Mouse (Mus musculus): ENCODE results near the gene Ajm1. TPM values are rescaled to one million over a fixed set of nuclear protein-coding genes. Genes with fewer than 3 reads are reported as not detected.

Gene Ajm1
- 0.14 and 0.27 TPM in 2 replicates for polyA plus RNA-seq (2015; fragmentation: Nextera tagmentation; extraction: Ambion mirVana)

- Histone ChIP-seq H3K9ac (peak within 1 kb of the TSS; percentile 73), H3K4me2 (peak within 1 kb of the TSS; percentile 78), H3K9me3 (no peaks in the 10 kb centered on the region), H3K27me3 (replicated peaks) (peaks cover 50% of the 10 kb centered on the region), H3K4me1 (peaks cover 59% of the 10 kb centered on the region), H3K4me3 (peak within 1 kb of the TSS; percentile 50), H3K27ac (replicated peaks) (no peak within 1 kb of the TSS), H3K36me3 (peaks cover 37% of the 10 kb centered on the region)
- ATAC-seq (ENCODE audit: extremely low read depth, insufficient number of reproducible peaks, low FRiP score, low TSS enrichment): 0 out of 2 replicates have a peak, but pooled peaks have one; percentile 35
- 6% methylated on average over 19 of the region's 19 CpGs for WGBS
Measured at GRCm38 (mm10) chr2:25581294-25581864, at the start of gene Ajm1. Gene Ajm1, minus strand, starts transcription at chr2:25581757.

GRCm38 (mm10) chr2:25628738-25629137 is 47.2 kb upstream of the Ajm1 start:
- no peak overlapping the region for H3K27ac ChIP-seq (replicated peaks)
- H3K9me3 ChIP-seq: no peaks in the 10 kb centered on the region
- 48% methylated on average over 4 of the region's 4 CpGs for WGBS
- H3K27me3 ChIP-seq (replicated peaks): peaks cover 9% of the 10 kb centered on the region; the same call in 1 of the 2 replicates
- no peak overlapping the region for H3K4me3 ChIP-seq
- no peak overlapping the region for H3K9ac ChIP-seq
- H3K4me2 ChIP-seq: no peak overlapping the region
- ATAC-seq (ENCODE audit: extremely low read depth, insufficient number of reproducible peaks, low FRiP score, low TSS enrichment): no peak
- no peaks in the 10 kb centered on the region for H3K36me3 ChIP-seq
- H3K4me1 ChIP-seq: no peaks in the 10 kb centered on the region

GRCm38 (mm10) chr2:25627811-25628210 is 46.3 kb upstream of the Ajm1 start, which contains the start of gene Fcna:
Gene Fcna, minus strand, starts transcription at chr2:25628030.
- no peak for ATAC-seq (ENCODE audit: extremely low read depth, insufficient number of reproducible peaks, low FRiP score, low TSS enrichment)
- 70% methylated on average over 6 of the region's 6 CpGs for WGBS
- H3K4me2 ChIP-seq: no peak within 1 kb of the TSS
- H3K36me3 ChIP-seq: no peaks in the 10 kb centered on the region
- H3K9ac ChIP-seq: no peak within 1 kb of the TSS
- H3K27me3 ChIP-seq (replicated peaks): peaks cover 9% of the 10 kb centered on the region; the same call in 1 of the 2 replicates
- H3K27ac ChIP-seq (replicated peaks): no peak within 1 kb of the TSS
- H3K4me3 ChIP-seq: no peak within 1 kb of the TSS
- no peaks in the 10 kb centered on the region for H3K9me3 ChIP-seq
- H3K4me1 ChIP-seq: no peaks in the 10 kb centered on the region

DNA sequence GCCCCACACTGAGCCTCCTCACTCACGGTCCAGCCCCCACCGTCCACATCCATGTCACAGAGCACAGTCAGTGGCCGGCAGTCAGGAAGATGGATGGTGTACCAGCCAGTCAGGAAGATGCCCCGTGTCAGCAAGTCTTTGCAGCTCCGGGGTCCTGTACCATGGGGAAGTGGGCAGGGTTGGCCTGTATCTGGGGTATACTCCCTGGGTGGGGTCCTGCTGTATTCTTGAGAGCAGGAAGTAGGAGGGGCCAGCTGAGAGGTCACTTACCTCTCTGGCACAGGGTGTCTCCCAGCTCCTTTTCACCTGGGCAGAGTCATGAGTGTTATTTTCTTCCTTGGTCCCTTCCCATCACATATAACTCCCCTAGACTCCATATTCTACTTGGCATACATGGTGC is 44.4 kb upstream of the Ajm1 start:
- H3K27ac ChIP-seq (replicated peaks): no peak overlapping the region
- 0 out of 2 replicates have a peak, but pooled peaks cover 6% of the 10 kb centered on the region for H3K27me3 ChIP-seq (replicated peaks)
- WGBS: 61% methylated on average over 5 of the region's 5 CpGs
- H3K4me1 ChIP-seq: peaks cover 13% of the 10 kb centered on the region
- no peak overlapping the region for H3K4me2 ChIP-seq
- no peaks in the 10 kb centered on the region for H3K36me3 ChIP-seq
- no peak overlapping the region for H3K4me3 ChIP-seq
- H3K9me3 ChIP-seq: no peaks in the 10 kb centered on the region
- H3K9ac ChIP-seq: no peak overlapping the region
- no peak for ATAC-seq (ENCODE audit: extremely low read depth, insufficient number of reproducible peaks, low FRiP score, low TSS enrichment)

- Histone ChIP-seq H3K9ac (peak within 1 kb of the TSS; percentile 71), H3K9me3 (no peaks in the 10 kb centered on the region), H3K27me3 (replicated peaks) (peaks cover 39% of the 10 kb centered on the region), H3K4me1 (peaks cover 14% of the 10 kb centered on the region), H3K4me3 (peak within 1 kb of the TSS; percentile 54), H3K36me3 (no peaks in the 10 kb centered on the region), H3K27ac (replicated peaks) (peak within 1 kb of the TSS; percentile 31; the same call in 1 of the 2 replicates), H3K4me2 (peak within 1 kb of the TSS; percentile 75)
- ATAC-seq (ENCODE audit: extremely low read depth, insufficient number of reproducible peaks, low FRiP score, low TSS enrichment): peak; percentile 82
- 7% methylated on average over 34 of the region's 34 CpGs for WGBS
Measured at GRCm38 (mm10) chr2:25621229-25622200, 40.0 kb upstream of the Ajm1 start, which contains the start of gene Tmem141. Gene Tmem141, minus strand, starts transcription at chr2:25622005.

DNA sequence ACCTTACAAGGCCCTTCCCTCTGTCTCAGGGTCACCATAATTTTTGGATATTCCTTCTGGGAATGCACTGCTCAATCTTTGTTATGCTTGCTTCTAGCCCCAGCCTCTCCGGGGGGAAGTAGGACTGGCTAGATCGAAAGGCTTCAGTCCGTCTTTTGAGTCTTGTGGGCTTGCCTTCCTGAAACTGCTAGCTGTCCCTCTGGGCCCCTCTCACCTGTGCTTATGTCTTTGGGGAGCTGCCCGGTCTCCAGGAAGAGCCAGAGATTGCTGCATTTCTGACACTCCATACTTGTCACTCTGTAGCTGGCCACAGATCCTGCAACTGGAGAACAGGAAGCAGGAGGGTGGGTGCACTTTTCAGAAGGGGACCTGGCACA is 39.3 kb upstream of the Ajm1 start:
- Histone ChIP-seq H3K4me2 (peak overlapping the region; percentile 75), H3K9me3 (no peaks in the 10 kb centered on the region), H3K36me3 (no peaks in the 10 kb centered on the region), H3K27me3 (replicated peaks) (peaks cover 41% of the 10 kb centered on the region), H3K27ac (replicated peaks) (no peak overlapping the region), H3K9ac (peak overlapping the region; percentile 71; the same call in 1 of the 2 replicates), H3K4me3 (no peak overlapping the region; the same call in 1 of the 2 replicates), H3K4me1 (peaks cover 21% of the 10 kb centered on the region)
- ATAC-seq (ENCODE audit: extremely low read depth, insufficient number of reproducible peaks, low FRiP score, low TSS enrichment): no peak
- 76% methylated on average over 4 of the region's 4 CpGs for WGBS

DNA sequence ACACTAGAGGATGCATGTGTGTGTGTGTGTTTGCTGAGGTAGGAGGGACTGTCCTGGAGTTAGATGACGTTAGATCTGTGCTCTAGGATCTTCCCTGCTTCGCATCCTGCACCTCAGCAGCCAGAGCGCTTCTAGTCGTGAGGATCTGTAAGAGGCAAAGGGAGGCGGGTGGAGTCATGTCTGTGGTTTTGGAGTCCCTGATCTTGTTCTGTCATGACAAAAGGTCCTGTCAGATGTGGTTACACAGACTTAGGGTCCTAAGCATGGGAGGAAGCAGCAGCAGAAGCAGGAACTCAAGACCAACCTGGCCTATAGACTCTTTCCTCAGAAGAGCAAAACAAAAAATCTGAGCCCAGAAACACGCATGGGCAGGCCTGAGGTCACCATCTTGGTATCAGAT is 38.8 kb upstream of the Ajm1 start:
- H3K9ac ChIP-seq: no peak overlapping the region; the same call in 1 of the 2 replicates

DNA sequence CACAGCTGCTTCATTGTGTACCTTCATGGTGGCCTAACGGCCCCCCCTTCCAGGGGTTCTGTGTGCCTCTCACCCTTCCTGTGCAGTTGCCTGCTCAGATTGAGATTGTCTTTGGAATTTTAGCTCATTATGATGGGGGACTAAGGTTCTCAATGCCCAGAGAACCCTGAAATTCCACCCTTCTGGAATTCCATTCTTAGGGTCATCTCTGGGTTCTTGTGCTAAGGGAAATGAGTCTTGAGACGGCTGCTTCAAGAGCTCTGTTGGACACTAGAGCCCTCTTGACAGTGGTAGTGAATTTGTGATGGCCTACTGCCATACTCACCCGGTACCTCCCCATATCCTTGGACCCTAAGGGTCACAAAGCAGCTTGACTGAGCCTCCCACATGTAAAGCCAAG is 36.0 kb upstream of the Ajm1 start, which contains the start of gene Ccdc183:
TSS of gene Ccdc183 (minus strand) at position 101 of the 400 bp plus-strand sequence.
- no peak within 1 kb of the TSS for H3K4me3 ChIP-seq
- peaks cover 73% of the 10 kb centered on the region for H3K27me3 ChIP-seq (replicated peaks)

More for the DNA sequence above, 38.8 kb upstream of the Ajm1 start:
- 67% methylated on average over 6 of the region's 6 CpGs for WGBS
- peaks cover 23% of the 10 kb centered on the region for H3K4me1 ChIP-seq
- no peak overlapping the region for H3K4me2 ChIP-seq
- H3K4me3 ChIP-seq: no peak overlapping the region
- no peak overlapping the region for H3K27ac ChIP-seq (replicated peaks)
- H3K36me3 ChIP-seq: no peaks in the 10 kb centered on the region
- ATAC-seq (ENCODE audit: extremely low read depth, insufficient number of reproducible peaks, low FRiP score, low TSS enrichment): no peak
- no peaks in the 10 kb centered on the region for H3K9me3 ChIP-seq
- peaks cover 45% of the 10 kb centered on the region for H3K27me3 ChIP-seq (replicated peaks)

DNA sequence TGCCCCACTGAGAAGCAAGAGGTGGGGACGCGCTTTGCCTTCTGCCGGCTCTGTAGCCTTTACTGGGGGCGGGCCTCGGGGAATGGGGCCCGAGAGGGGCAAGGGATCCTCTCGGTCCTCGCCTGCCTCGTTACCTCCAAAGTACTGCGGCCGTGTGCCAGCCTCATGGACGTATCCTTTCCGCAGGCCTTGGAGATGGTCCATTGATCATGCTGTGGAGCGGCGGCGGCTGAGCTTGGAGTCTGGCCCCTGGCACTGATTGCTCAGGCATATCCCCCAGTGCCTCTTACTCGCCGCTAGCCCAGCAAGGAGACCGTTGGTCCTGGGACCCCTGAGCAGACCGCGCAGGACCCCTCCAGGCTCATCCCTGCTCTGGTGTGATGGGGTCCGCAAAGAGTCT is 34.8 kb upstream of the Ajm1 start:
- peak overlapping the region; percentile 42 for H3K4me2 ChIP-seq
- H3K9me3 ChIP-seq: no peaks in the 10 kb centered on the region
- peaks cover 84% of the 10 kb centered on the region for H3K27me3 ChIP-seq (replicated peaks)
- WGBS: 14% methylated on average over 22 of the region's 22 CpGs
- H3K4me1 ChIP-seq: peaks cover 14% of the 10 kb centered on the region
- H3K27ac ChIP-seq (replicated peaks): no peak overlapping the region
- no peaks in the 10 kb centered on the region for H3K36me3 ChIP-seq
- H3K9ac ChIP-seq: peak overlapping the region; percentile 15; the same call in 1 of the 2 replicates
- no peak for ATAC-seq (ENCODE audit: extremely low read depth, insufficient number of reproducible peaks, low FRiP score, low TSS enrichment)
- peak overlapping the region; percentile 13; the same call in 1 of the 2 replicates for H3K4me3 ChIP-seq

More for the DNA sequence above, 36.0 kb upstream of the Ajm1 start, which contains the start of gene Ccdc183:
- no peaks in the 10 kb centered on the region for H3K9me3 ChIP-seq
- WGBS: 61% methylated on average over 3 of the region's 3 CpGs
- peaks cover 23% of the 10 kb centered on the region for H3K4me1 ChIP-seq
- no peaks in the 10 kb centered on the region for H3K36me3 ChIP-seq
- peak within 1 kb of the TSS; percentile 42; the same call in 1 of the 2 replicates for H3K4me2 ChIP-seq
- no peak for ATAC-seq (ENCODE audit: extremely low read depth, insufficient number of reproducible peaks, low FRiP score, low TSS enrichment)
- no peak within 1 kb of the TSS for H3K27ac ChIP-seq (replicated peaks)
- H3K9ac ChIP-seq: no peak within 1 kb of the TSS

DNA sequence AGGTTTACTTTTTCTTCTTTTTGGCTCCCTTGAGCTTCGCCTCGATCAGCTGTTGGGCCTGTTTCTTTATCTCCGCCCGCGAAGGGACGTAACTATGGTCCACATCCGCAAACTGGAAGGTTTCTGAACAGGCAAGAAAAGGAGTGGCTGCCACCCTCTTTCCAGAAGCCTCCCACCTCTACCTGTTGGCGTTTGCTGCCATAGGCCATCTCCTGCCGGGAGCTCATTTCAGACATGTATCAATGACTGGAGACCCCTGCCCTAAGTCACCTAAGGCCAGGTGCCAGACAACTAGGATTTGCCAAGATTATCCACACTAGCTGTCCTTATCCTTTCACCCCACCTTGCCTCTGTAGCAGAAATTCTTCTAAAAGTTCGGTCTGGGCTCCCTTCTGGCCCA is 27.1 kb upstream of the Ajm1 start:
- Histone ChIP-seq H3K4me2 (peak overlapping the region; percentile 78), H3K27me3 (replicated peaks) (peaks cover 31% of the 10 kb centered on the region), H3K4me3 (peak overlapping the region; percentile 100), H3K27ac (replicated peaks) (no peak overlapping the region), H3K36me3 (peaks cover 9% of the 10 kb centered on the region; the same call in 1 of the 2 replicates), H3K9me3 (no peaks in the 10 kb centered on the region), H3K9ac (peak overlapping the region; percentile 100; the same call in 1 of the 2 replicates), H3K4me1 (peaks cover 24% of the 10 kb centered on the region)
- no peak for ATAC-seq (ENCODE audit: extremely low read depth, insufficient number of reproducible peaks, low FRiP score, low TSS enrichment)
- WGBS: 72% methylated on average over 10 of the region's 10 CpGs
